Mouse (Mus musculus) brain, adult 10 weeks (tissue): ENCODE data around the gene Defb20. TPM values are rescaled to one million over a fixed set of nuclear protein-coding genes. Genes with fewer than 3 reads are reported as not detected.

Experiments
- polyA plus RNA-seq: library from polyadenylated mRNA; stranded (reverse); fragments of 350-450 nt; fragmentation: Illumina TruSeq; extraction: RNeasy Lipid Tissue Mini Kit (QIAGEN cat#74804); gene quantifications from one replicate; pipeline ENCODE4 v1.2.3, GENCODE M21; 2015; ENCODE audit warnings: low read depth, low replicate concordance

Gene Defb20
- not detected for polyA plus RNA-seq

GRCm38 (mm10) chr2:152476763-152477162 lies at the start of gene Defb20:
Gene Defb20 (plus strand): TSS chr2:152477063.

GRCm38 (mm10) chr2:152464570-152465150 lies 12.2 kb upstream of the Defb20 start, which contains the start of gene Defb23:
Gene Defb23 (minus strand): TSS chr2:152464620.

GRCm38 (mm10) chr2:152490038-152490437 lies 13.2 kb downstream of the Defb20 start, which contains the start of gene Defb22:
Gene Defb22 (minus strand): TSS chr2:152490138.

GRCm38 (mm10) chr2:152511592-152511991 lies 34.7 kb downstream of the Defb20 start, which contains the start of gene Defb26:
Gene Defb26 (minus strand): TSS chr2:152511692.

GRCm38 (mm10) chr2:152517981-152518380 lies 41.1 kb downstream of the Defb20 start, which contains the start of gene Defb28:
Gene Defb28 (plus strand): TSS chr2:152518255.

Other genes with a start within 250 kb of the Defb20 start
- gene Tbc1d20, start 183.2 kb upstream of the Defb20 start, polyA plus RNA-seq: 40.8 TPM
- 101 TPM for gene Rbck1, start 144.4 kb upstream of the Defb20 start, polyA plus RNA-seq
- 0.51 TPM for gene Trib3, start 133.0 kb upstream of the Defb20 start, polyA plus RNA-seq
- gene Nrsn2, start 100.4 kb upstream of the Defb20 start, polyA plus RNA-seq: 136 TPM
- gene Sox12, start 79.0 kb upstream of the Defb20 start, polyA plus RNA-seq: 7.6 TPM
- 5.2 TPM for gene Zcchc3, start 62.0 kb upstream of the Defb20 start, polyA plus RNA-seq
- gene 6820408C15Rik, start 61.5 kb upstream of the Defb20 start, polyA plus RNA-seq: 2.1 TPM
- gene Defb23, start 12.4 kb upstream of the Defb20 start, polyA plus RNA-seq: not detected
- not detected for gene Defb22, start 13.1 kb downstream of the Defb20 start, polyA plus RNA-seq
- not detected for gene Defb26, start 34.6 kb downstream of the Defb20 start, polyA plus RNA-seq
- not detected for gene Defb28, start 41.2 kb downstream of the Defb20 start, polyA plus RNA-seq
- not detected for gene Defb29, start 63.0 kb downstream of the Defb20 start, polyA plus RNA-seq
- gene Gm17416, start 92.3 kb downstream of the Defb20 start, polyA plus RNA-seq: not detected
- gene Defb21, start 95.7 kb downstream of the Defb20 start, polyA plus RNA-seq: not detected
- gene Defb19, start 103.2 kb downstream of the Defb20 start, polyA plus RNA-seq: not detected
- not detected for gene Defb45, start 122.3 kb downstream of the Defb20 start, polyA plus RNA-seq
- gene Defb36, start 127.3 kb downstream of the Defb20 start, polyA plus RNA-seq: not detected
- not detected for gene Defb25, start 146.0 kb downstream of the Defb20 start, polyA plus RNA-seq
- gene Rem1, start 149.9 kb downstream of the Defb20 start, polyA plus RNA-seq: 0.54 TPM
- 58.2 TPM for gene H13, start 192.4 kb downstream of the Defb20 start, polyA plus RNA-seq
- 23.2 TPM for gene Mcts2, start 210.0 kb downstream of the Defb20 start, polyA plus RNA-seq